Mouse (Mus musculus) neural tube, embryonic 12.5 days (tissue): ENCODE data around the gene Pcyt1a. TPM values are rescaled to one million over a fixed set of nuclear protein-coding genes. Genes with fewer than 3 reads are reported as not detected.

Experiments used
- ATAC-seq: fragments of 200-750 bp; cut with Nextera tagmentation; 2 replicates; pipeline ENCODE4 v1.8.0; 2017; ENCODE audit warnings: low read depth, mild to moderate bottlenecking, moderate TSS enrichment, moderate library complexity; ENCODE audit not compliant: low FRiP score
- H3K27ac ChIP-seq: fragments of 300-500 bp; sonication (generic); 2 replicates; pipeline ENCODE4 v1.5.1; 2016
- H3K27me3 ChIP-seq: fragments of 300-500 bp; sonication (generic); replicated peaks from 2 replicates; pipeline ENCODE4 v1.6.1; 2016; ENCODE audit warnings: mild to moderate bottlenecking
- H3K36me3 ChIP-seq: fragments of 300-500 bp; sonication (generic); 2 replicates; pipeline ENCODE4 v1.6.1; 2016; ENCODE audit warnings: mild to moderate bottlenecking
- H3K4me1 ChIP-seq: fragments of 300-500 bp; sonication (generic); 2 replicates; pipeline ENCODE4 v1.6.1; 2016
- H3K4me2 ChIP-seq: fragments of 300-500 bp; sonication (generic); replicated peaks from 2 replicates; pipeline ENCODE4 v1.6.1; 2016; ENCODE audit warnings: mild to moderate bottlenecking
- H3K4me3 ChIP-seq: fragments of 300-500 bp; sonication (generic); 2 replicates; pipeline ENCODE4 v1.5.1; 2016
- H3K9ac ChIP-seq: fragments of 300-500 bp; sonication (generic); 2 replicates; pipeline ENCODE4 v1.6.1; 2016; ENCODE audit warnings: mild to moderate bottlenecking
- H3K9me3 ChIP-seq: fragments of 300-500 bp; sonication (generic); 2 replicates; pipeline ENCODE4 v1.6.1; 2016; ENCODE audit warnings: mild to moderate bottlenecking
- WGBS: fragments of 180-500 bp; shearing (Covaris S2); methylation state at CpG from one replicate; pipeline ENCODE4 v1.1.7; 2016; 5-methylcytosine and 5-hydroxymethylcytosine counted together
- polyA plus RNA-seq: library from polyadenylated mRNA; unstranded; fragments of >200 nt; fragmentation: Nextera tagmentation; extraction: Ambion mirVana; gene quantifications from 2 replicates; pipeline ENCODE4 v1.2.1, GENCODE M21; 2016

The Pcyt1a gene
- polyA plus RNA-seq, 1 experiment from 2014 or later = 41.1 TPM

DNA sequence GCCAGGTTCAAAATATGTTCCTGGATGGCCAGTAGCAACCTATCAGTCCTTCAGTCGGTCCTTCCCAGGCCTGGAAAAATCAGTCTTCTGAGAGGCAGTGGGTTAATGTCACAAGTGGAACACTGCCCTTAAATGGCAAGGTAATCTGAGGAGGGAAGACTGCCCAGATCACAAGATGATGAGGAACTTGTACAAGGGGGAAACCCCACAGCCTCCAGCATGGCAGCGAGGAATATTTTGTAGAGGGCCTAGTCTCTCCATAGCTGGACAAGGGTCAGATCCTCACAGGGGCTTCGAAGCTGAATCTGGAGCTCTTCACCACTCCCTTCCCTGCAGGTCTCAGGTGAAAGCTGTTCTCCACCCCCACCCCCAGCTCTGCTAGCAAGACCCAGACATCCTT is 27.9 kb upstream of the Pcyt1a start:
- H3K36me3 ChIP-seq = no peaks in the 10 kb centered on the region
- H3K27me3 ChIP-seq = no peaks in the 10 kb centered on the region
- WGBS = 94% methylated on average over 3 of the region's 3 CpGs
- no peak overlapping the region for H3K4me2 ChIP-seq
- ATAC-seq = no peak
- H3K9me3 ChIP-seq = no peaks in the 10 kb centered on the region
- H3K4me1 ChIP-seq = no peaks in the 10 kb centered on the region
- H3K27ac ChIP-seq = no peak overlapping the region
- no peak overlapping the region for H3K9ac ChIP-seq
- no peak overlapping the region for H3K4me3 ChIP-seq

DNA sequence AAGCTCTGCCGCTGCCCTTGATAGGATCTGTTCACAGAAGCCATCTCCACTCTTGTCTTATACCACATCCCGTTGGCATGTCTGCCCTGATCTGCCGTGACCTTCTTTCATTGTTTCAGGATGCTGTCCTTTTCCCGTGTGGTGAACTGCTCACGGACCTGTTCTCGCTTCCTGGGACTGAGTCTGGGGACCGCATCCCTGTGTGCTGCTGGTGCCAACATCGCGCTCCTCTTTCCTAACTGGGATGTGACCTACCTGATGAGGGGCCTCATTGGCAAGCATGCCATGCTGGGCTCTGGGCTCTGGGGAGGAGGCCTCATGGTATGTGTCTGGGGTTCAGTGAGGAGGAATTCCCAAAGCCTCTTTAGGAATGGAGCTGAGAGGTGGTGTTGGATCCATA is 25.0 kb upstream of the Pcyt1a start:
- no peak overlapping the region for H3K4me2 ChIP-seq
- H3K4me1 ChIP-seq = no peaks in the 10 kb centered on the region
- H3K4me3 ChIP-seq = no peak overlapping the region
- no peaks in the 10 kb centered on the region for H3K36me3 ChIP-seq
- 84% methylated on average over 9 of the region's 9 CpGs for WGBS
- H3K9me3 ChIP-seq = no peaks in the 10 kb centered on the region
- no peak overlapping the region for H3K9ac ChIP-seq
- no peaks in the 10 kb centered on the region for H3K27me3 ChIP-seq
- ATAC-seq = no peak
- H3K27ac ChIP-seq = no peak overlapping the region

DNA sequence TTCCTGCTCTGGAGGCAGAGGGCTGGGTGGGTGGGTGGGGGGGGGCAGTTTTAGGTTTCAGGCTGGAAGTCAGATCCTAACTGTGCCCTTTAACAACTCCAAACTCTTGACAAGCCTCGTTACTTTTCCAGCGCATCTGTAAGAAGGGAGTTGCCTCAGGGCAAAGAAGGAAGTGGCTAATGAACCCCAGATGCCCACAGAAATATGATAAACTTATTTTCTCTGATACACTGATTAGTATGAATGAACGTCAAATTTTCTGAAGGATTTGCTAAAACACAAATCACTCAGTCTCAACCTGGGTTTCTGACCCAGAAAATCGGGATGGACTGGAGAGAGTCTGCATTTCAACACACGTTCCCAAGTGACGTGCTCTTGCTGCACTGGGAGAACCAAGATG is 24.1 kb upstream of the Pcyt1a start:
- ATAC-seq = no peak
- H3K9ac ChIP-seq = no peak overlapping the region
- WGBS = 82% methylated on average over 6 of the region's 6 CpGs
- no peaks in the 10 kb centered on the region for H3K4me1 ChIP-seq
- no peaks in the 10 kb centered on the region for H3K9me3 ChIP-seq
- H3K4me2 ChIP-seq = no peak overlapping the region
- no peak overlapping the region for H3K4me3 ChIP-seq
- H3K36me3 ChIP-seq = no peaks in the 10 kb centered on the region
- H3K27me3 ChIP-seq = no peaks in the 10 kb centered on the region
- H3K27ac ChIP-seq = no peak overlapping the region

DNA sequence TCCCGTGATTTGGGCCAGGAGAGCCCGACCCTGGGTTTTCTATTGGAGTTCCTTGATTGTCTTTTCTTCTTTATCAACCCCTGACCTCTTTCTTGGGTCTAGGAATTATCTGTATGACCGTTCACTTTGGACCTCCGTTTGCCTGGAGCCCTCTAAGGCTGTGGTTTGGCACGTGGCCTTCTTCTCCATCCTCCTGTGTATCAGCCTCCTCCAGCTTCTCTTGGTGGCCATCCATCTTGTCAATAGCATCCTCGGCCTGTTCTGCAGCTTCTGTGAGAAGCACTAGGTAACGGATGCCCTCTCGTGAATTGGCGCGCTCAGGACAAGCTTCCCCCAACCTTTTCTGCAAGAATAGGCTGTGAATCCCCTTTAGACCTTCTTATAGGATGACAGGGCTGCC is 23.0 kb upstream of the Pcyt1a start:
- 82% methylated on average over 10 of the region's 10 CpGs for WGBS
- Histone ChIP-seq H3K4me3 (no peak overlapping the region), H3K27ac (no peak overlapping the region), H3K4me2 (no peak overlapping the region), H3K4me1 (no peaks in the 10 kb centered on the region), H3K9ac (no peak overlapping the region), H3K9me3 (no peaks in the 10 kb centered on the region), H3K36me3 (no peaks in the 10 kb centered on the region), H3K27me3 (no peaks in the 10 kb centered on the region)
- ATAC-seq = no peak

DNA sequence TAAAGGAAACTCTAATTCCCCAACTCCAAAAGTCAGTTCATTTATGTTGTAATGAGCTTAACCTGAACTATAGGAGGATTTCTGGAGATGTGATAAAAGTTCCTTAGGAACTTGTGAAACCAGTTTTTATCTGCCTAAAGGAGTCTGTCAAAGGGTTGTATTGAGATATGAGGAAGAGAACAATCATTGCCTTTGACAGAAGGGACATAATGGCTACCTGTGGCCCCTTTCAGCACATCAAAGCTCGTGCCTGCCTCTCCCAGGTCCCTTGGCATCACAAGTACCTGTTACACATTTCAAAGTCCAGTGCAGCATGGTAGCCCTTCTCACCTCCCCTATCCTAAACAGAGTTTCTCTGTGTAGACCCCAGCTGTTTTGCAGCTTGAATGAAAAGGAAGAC is 13.3 kb upstream of the Pcyt1a start:
- Histone ChIP-seq H3K9me3 (no peaks in the 10 kb centered on the region), H3K4me3 (no peak overlapping the region), H3K27ac (no peak overlapping the region), H3K9ac (no peak overlapping the region), H3K27me3 (no peaks in the 10 kb centered on the region), H3K4me1 (0 out of 2 replicates have a peak, but pooled peaks cover 6% of the 10 kb centered on the region), H3K4me2 (no peak overlapping the region), H3K36me3 (no peaks in the 10 kb centered on the region)
- WGBS = 50% methylated on average over 1 of the region's 1 CpGs
- ATAC-seq = no peak

DNA sequence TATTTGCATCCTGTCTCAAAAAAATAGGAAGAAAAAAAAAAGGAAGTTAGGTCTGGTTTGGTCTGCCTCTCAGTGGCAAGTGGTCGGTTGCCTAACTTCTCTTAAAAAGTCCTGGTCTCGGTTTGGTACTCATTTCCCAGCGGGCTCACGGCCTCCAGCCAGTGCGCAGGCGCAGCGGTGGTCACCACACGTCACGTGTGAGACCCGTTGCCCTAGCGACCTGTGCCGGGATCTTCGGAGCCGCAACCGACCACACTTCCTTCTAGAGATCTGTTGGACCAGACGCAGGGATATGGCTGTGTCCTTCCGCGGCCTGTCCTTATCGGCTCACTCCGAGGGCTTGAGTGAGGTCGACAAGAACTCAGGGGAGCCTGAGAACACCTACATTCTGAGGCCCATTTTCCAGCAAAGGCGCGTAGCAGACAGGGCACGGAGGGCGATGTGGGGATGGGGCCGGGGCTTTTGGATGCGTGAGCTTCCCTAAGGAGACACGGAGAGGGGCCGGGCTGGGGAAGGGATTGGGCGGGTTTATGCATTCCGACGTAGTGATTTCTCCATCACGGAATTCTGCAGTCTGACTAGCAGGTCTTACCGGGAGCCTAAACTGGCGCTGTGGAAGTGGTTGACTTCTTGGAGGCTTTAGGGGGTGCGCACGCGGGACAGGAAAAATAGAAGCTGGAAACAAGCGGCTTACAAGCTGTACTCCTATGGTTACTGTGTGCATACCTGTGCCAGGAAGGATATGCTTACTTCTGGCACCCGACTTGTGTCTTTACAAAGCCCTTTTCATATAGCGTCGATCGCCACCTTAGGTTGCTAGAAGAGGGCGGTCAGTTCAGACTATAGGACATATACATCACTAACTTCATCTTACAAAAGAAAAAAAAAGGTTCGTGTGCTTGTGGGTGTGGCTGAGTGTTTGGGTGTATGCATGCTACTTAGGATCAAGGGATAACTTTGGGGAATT is 10.9 kb upstream of the Pcyt1a start, which contains the start of gene Tctex1d2:
Gene Tctex1d2 (plus strand): TSS at position 186 of the 967 bp plus-strand sequence.
- 2% methylated on average over 45 of the region's 45 CpGs for WGBS
- H3K4me2 ChIP-seq = peak within 1 kb of the TSS; percentile 79
- H3K36me3 ChIP-seq = no peaks in the 10 kb centered on the region
- H3K27ac ChIP-seq = peak within 1 kb of the TSS; percentile 72; the same call in 1 of the 2 replicates
- peak within 1 kb of the TSS; percentile 72 for H3K9ac ChIP-seq
- ATAC-seq = peak; percentile 98
- no peaks in the 10 kb centered on the region for H3K9me3 ChIP-seq
- H3K4me3 ChIP-seq = peak within 1 kb of the TSS; percentile 70
- no peaks in the 10 kb centered on the region for H3K27me3 ChIP-seq
- 0 out of 2 replicates have a peak, but pooled peaks cover 6% of the 10 kb centered on the region for H3K4me1 ChIP-seq

DNA sequence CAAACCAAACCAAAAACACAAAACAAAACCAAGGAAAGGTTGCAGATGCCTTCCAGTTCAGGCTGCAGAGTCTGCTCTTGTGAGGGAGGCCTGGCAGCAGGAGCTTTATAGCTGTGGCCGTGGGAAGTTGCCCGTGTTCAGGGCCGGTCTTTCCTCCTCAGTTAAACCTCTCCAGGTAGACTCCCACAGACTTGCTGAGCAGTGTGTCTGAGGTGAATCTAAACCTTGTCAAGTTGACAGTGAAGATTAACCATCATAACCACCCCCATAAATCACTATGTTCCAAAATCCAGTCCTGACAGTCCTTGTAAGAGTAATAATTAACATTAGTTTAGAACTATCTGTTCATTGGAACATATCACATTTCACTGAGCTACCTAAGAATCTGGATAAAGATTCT is 3.2 kb upstream of the Pcyt1a start:
- H3K9ac ChIP-seq = no peak overlapping the region
- no peaks in the 10 kb centered on the region for H3K9me3 ChIP-seq
- H3K4me3 ChIP-seq = no peak overlapping the region
- H3K4me2 ChIP-seq = no peak overlapping the region
- H3K4me1 ChIP-seq = peaks cover 12% of the 10 kb centered on the region; the same call in 1 of the 2 replicates
- H3K27ac ChIP-seq = no peak overlapping the region
- H3K27me3 ChIP-seq = no peaks in the 10 kb centered on the region
- ATAC-seq = no peak
- 87% methylated on average over 3 of the region's 3 CpGs for WGBS
- no peaks in the 10 kb centered on the region for H3K36me3 ChIP-seq

DNA sequence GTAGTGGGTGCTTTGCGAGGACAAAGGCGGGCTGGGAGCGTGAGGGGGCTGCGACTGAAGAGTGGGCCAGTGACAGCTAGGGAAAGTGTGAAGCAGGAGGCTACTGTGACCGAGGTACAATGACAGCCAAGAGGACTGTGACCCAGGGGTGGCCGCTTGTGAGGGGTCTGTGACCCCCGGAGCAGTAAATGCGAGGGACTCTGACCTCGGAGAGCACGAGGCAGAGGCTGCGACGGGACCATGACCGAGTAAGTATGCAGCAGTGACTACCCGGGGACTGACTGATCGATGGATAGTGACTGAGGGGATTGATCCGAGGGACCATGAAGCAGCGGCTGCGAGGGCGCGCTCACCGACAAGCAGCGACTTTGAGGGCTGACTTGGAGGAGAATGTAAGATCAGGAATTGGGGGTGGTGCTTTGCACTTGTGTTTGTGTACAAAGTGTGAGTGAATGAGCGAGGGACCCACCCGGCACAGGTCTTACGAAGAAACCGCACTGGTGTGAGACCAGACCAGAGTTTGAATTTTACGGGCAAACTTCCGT is 398 bp downstream of the Pcyt1a start:
- 3% methylated on average over 28 of the region's 28 CpGs for WGBS

DNA sequence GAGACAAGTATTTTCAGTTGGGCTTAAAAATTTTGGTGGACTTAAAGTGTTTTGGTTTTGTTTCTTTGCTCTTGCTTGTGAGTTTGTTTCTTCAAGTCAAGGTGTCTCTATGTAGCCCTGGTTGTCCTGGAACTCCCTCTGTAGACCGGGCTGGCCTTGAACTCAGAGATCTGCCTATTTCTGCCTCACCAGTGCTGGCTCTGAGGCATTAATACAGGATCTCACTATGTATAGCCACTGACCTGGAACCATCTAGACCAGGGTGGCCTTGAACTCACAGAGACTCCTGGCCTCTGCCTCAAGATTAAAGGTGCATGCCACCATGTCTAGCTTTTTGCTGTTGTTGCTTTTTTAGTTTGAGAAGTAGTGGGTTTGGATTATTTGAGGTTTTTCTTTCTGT is 1.2 kb downstream of the Pcyt1a start:
- no peaks in the 10 kb centered on the region for H3K9me3 ChIP-seq
- H3K36me3 ChIP-seq = no peaks in the 10 kb centered on the region
- no peak for ATAC-seq
- no peak overlapping the region for H3K9ac ChIP-seq
- no peak overlapping the region for H3K4me3 ChIP-seq
- WGBS = 83% methylated on average over 1 of the region's 1 CpGs
- peak overlapping the region; percentile 85 for H3K4me2 ChIP-seq
- no peak overlapping the region for H3K27ac ChIP-seq
- H3K4me1 ChIP-seq = peaks cover 12% of the 10 kb centered on the region; the same call in 1 of the 2 replicates
- no peaks in the 10 kb centered on the region for H3K27me3 ChIP-seq

More for the DNA sequence above, 398 bp downstream of the Pcyt1a start:
- Histone ChIP-seq H3K9me3 (no peaks in the 10 kb centered on the region), H3K9ac (peak overlapping the region; percentile 76), H3K4me2 (peak overlapping the region; percentile 85), H3K27ac (peak overlapping the region; percentile 57; the same call in 1 of the 2 replicates), H3K27me3 (no peaks in the 10 kb centered on the region), H3K36me3 (no peaks in the 10 kb centered on the region), H3K4me1 (peaks cover 12% of the 10 kb centered on the region; the same call in 1 of the 2 replicates), H3K4me3 (peak overlapping the region; percentile 80)
- peak; percentile 84 for ATAC-seq

DNA sequence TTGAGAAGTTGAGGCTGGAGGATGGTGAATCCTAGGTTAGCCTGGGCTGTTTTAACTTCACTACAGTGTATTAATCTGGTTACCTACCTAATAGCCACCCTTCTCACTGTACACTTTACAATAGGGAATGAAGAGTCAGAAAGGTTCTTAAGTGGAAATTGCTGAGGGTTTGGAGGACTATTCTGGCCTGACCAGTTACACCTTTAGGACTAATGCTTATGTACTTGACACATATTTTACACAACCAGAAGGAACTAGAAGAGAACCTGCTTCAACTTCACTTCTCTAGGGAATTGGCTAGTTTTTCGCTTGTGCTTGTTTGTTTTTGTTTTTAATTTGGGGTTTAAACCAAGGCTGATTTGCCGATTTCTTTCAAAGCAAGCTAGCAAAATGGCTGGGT is 2.4 kb downstream of the Pcyt1a start:
- Histone ChIP-seq H3K27ac (no peak overlapping the region), H3K4me1 (peaks cover 12% of the 10 kb centered on the region; the same call in 1 of the 2 replicates), H3K9ac (no peak overlapping the region), H3K4me3 (no peak overlapping the region), H3K36me3 (no peaks in the 10 kb centered on the region), H3K9me3 (no peaks in the 10 kb centered on the region), H3K27me3 (no peaks in the 10 kb centered on the region), H3K4me2 (no peak overlapping the region)
- no peak for ATAC-seq
- 87% methylated on average over 2 of the region's 2 CpGs for WGBS

DNA sequence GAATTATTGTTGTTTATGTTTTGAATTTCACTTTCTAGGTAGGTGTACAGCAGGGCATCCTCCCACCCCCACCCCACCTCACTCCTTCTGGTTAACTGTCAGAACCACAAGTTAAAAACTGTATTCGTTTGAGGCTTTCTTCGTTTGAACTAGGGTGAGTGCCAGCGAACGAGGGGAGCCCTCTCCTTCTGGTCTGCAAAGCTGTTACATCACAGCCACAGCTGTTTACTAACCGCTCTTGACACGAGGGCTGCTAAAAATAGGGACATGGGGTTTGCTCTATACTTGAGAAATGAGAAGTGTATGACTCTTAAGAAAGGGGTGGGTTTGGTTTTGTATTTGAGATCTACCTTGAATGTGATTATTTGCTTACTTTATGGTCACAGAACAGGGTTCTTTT is 3.3 kb downstream of the Pcyt1a start:
- H3K27ac ChIP-seq = no peak overlapping the region
- no peaks in the 10 kb centered on the region for H3K9me3 ChIP-seq
- no peak overlapping the region for H3K4me3 ChIP-seq
- H3K36me3 ChIP-seq = no peaks in the 10 kb centered on the region
- 60% methylated on average over 6 of the region's 6 CpGs for WGBS
- H3K4me2 ChIP-seq = no peak overlapping the region
- H3K4me1 ChIP-seq = peaks cover 12% of the 10 kb centered on the region; the same call in 1 of the 2 replicates
- no peak for ATAC-seq
- no peaks in the 10 kb centered on the region for H3K27me3 ChIP-seq
- H3K9ac ChIP-seq = no peak overlapping the region

DNA sequence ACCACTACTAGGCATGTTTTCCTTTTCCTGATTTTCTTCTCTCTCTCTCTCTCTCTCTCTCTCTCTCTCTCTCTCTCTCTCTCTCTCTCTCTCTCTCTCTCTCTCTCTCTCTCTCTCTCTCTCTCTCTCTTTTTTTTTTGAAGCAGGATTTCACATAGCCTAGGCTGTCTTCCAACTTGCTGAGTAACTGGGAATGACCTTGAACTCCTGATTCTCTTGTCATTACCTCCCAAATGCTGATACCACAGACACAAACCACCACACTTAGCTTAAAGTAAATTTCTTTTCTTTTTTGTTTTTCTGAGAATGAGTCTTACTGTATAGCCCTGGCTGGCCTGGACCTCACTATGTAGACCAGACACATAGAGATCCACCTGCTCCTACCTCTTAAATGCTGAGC is 4.0 kb downstream of the Pcyt1a start:
- Histone ChIP-seq H3K27me3 (no peaks in the 10 kb centered on the region), H3K9ac (no peak overlapping the region), H3K9me3 (no peaks in the 10 kb centered on the region), H3K4me3 (no peak overlapping the region), H3K36me3 (0 out of 2 replicates have a peak, but pooled peaks cover under 1% of the 10 kb centered on the region), H3K4me1 (peaks cover 11% of the 10 kb centered on the region; the same call in 1 of the 2 replicates), H3K4me2 (no peak overlapping the region), H3K27ac (no peak overlapping the region)
- ATAC-seq = no peak
